11 mouse cellular contexts compared by ENCODE assay signal in the genomic region with DNA sequence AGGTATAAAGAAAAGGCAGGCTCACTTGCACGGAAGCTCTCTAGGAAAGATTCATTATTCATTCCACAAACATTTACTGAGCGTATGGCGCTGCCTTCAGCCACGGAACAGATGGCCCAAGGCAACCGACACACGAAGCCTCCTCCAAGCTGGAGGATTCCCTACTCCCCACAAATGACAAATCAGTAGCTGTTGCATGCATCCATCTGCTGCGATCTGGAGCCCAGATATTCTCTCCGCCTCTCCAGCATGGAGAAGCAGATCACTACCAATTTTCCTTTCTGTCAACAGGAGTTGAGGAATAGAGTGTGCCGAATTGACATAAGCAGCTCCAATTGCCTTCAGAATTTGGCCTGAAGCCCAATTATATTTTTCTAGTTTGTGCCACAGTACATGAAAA.
DNase-seq lines count a peak whose midpoint lies in the region; ATAC-seq and TF ChIP-seq lines count a peak whose summit lies in the region.
"Had no signal": no experiment of that assay in that cellular context is flagged by ENCODE, and none has a peak within 500 bp of the region (broad histone marks: within the 10 kb centered on the region; RNA-seq: fewer than 3 reads in every experiment).

No protein-coding gene starts in this region.

- no peak for TF ChIP-seq CTCF in stomach, postnatal 0 days (IDR thresholded peaks at IDR 0.05; ENCODE audit: low read depth)
- no peak for TF ChIP-seq CTCF in kidney, adult 2 months (conservative IDR thresholded peaks at IDR 0.05; ENCODE audit: insufficient read depth, insufficient read length, low read depth, low read length)

- H3K9me3 ChIP-seq in hindbrain, embryonic 10.5 days: no peaks in the 10 kb centered on the region
- H3K9me3 ChIP-seq in hindbrain, embryonic 11.5 days (ENCODE audit: control insufficient read depth, low read length): no peaks in the 10 kb centered on the region
- H3K9me3 ChIP-seq in stomach, postnatal 0 days (ENCODE audit: control insufficient read depth, low read length): no peaks in the 10 kb centered on the region
- H3K9me3 ChIP-seq: liver, embryonic 15.5 days; neural tube, embryonic 12.5 days had no signal

- TF ChIP-seq EP300 in stomach, postnatal 0 days (optimal IDR thresholded peaks at IDR 0.05): no peak

- H3K4me1 ChIP-seq in hindbrain, embryonic 10.5 days (replicated peaks): no peaks in the 10 kb centered on the region
- no peaks in the 10 kb centered on the region for H3K4me1 ChIP-seq in hindbrain, embryonic 11.5 days (replicated peaks; ENCODE audit: control insufficient read depth, insufficient read depth, low read length)
- H3K4me1 ChIP-seq in stomach, postnatal 0 days (replicated peaks; ENCODE audit: control insufficient read depth, insufficient read depth): no peaks in the 10 kb centered on the region
- no peaks in the 10 kb centered on the region for H3K4me1 ChIP-seq in kidney, adult 2 months (ENCODE audit: control insufficient read depth, insufficient read depth, low read length)
- H3K4me1 ChIP-seq: liver, embryonic 15.5 days; neural tube, embryonic 12.5 days had no signal

- no peaks in the 10 kb centered on the region for H3K27me3 ChIP-seq in hindbrain, embryonic 10.5 days (ENCODE audit: insufficient read depth, poor library complexity, severe bottlenecking)
- H3K27me3 ChIP-seq in hindbrain, embryonic 11.5 days (ENCODE audit: control insufficient read depth, insufficient read depth, low read length): no peaks in the 10 kb centered on the region
- no peaks in the 10 kb centered on the region for H3K27me3 ChIP-seq in stomach, postnatal 0 days (ENCODE audit: control insufficient read depth, insufficient read depth, low read length)
- H3K27me3 ChIP-seq in kidney, adult 2 months (replicated peaks; ENCODE audit: control insufficient read depth, insufficient read depth, low read length): no peaks in the 10 kb centered on the region
- H3K27me3 ChIP-seq: liver, embryonic 15.5 days; neural tube, embryonic 12.5 days had no signal

- no peak for TF ChIP-seq POLR2A in kidney, adult 2 months (IDR thresholded peaks at IDR 0.05; ENCODE audit: low read depth, low read length)

- H3K4me2 ChIP-seq in hindbrain, embryonic 11.5 days (replicated peaks; ENCODE audit: low read depth, low read length): no peak overlapping the region
- H3K4me2 ChIP-seq in stomach, postnatal 0 days (replicated peaks; ENCODE audit: low read depth): no peak overlapping the region
- H3K4me2 ChIP-seq: liver, embryonic 15.5 days; neural tube, embryonic 12.5 days had no signal

- H3K9ac ChIP-seq in hindbrain, embryonic 11.5 days (ENCODE audit: low read depth, low read length): no peak overlapping the region
- H3K9ac ChIP-seq in stomach, postnatal 0 days (ENCODE audit: low read length): no peak overlapping the region
- H3K9ac ChIP-seq: liver, embryonic 15.5 days; neural tube, embryonic 12.5 days had no signal

- H3K36me3 ChIP-seq in hindbrain, embryonic 10.5 days: no peaks in the 10 kb centered on the region
- no peaks in the 10 kb centered on the region for H3K36me3 ChIP-seq in hindbrain, embryonic 11.5 days (ENCODE audit: control insufficient read depth, insufficient read depth, low read length)
- H3K36me3 ChIP-seq in stomach, postnatal 0 days (ENCODE audit: control insufficient read depth, insufficient read depth, low read length): no peaks in the 10 kb centered on the region
- no peaks in the 10 kb centered on the region for H3K36me3 ChIP-seq in kidney, adult 2 months (ENCODE audit: control insufficient read depth, insufficient read depth, low read length)
- H3K36me3 ChIP-seq: liver, embryonic 15.5 days; neural tube, embryonic 12.5 days had no signal

- 91% methylated on average over 9 of the region's 9 CpGs for WGBS in hindbrain, embryonic 10.5 days
- WGBS in hindbrain, embryonic 11.5 days: 74% methylated on average over 9 of the region's 9 CpGs
- 56% methylated on average over 9 of the region's 9 CpGs for WGBS in stomach, postnatal 0 days
- WGBS in kidney, adult 2 months: 90% methylated on average over 9 of the region's 9 CpGs

- H3K4me3 ChIP-seq in hindbrain, embryonic 10.5 days: no peak overlapping the region
- H3K4me3 ChIP-seq in hindbrain, embryonic 11.5 days (ENCODE audit: low read depth, low read length): no peak overlapping the region
- H3K4me3 ChIP-seq in stomach, postnatal 0 days (ENCODE audit: low read depth, low read length): no peak overlapping the region
- H3K4me3 ChIP-seq in kidney, adult 2 months (ENCODE audit: insufficient read depth, low read depth, low read length): no peak overlapping the region
- H3K4me3 ChIP-seq: liver, embryonic 15.5 days; neural tube, embryonic 12.5 days had no signal

- no peak overlapping the region for H3K27ac ChIP-seq in hindbrain, embryonic 10.5 days
- no peak overlapping the region for H3K27ac ChIP-seq in hindbrain, embryonic 11.5 days (ENCODE audit: low read depth, low read length)
- H3K27ac ChIP-seq in stomach, postnatal 0 days (replicated peaks): no peak overlapping the region
- H3K27ac ChIP-seq in kidney, adult 2 months (ENCODE audit: insufficient read depth, low read depth, low read length): no peak overlapping the region
- H3K27ac ChIP-seq: liver, embryonic 15.5 days; neural tube, embryonic 12.5 days had no signal

- DNase-seq in hindbrain, embryonic 10.5 days (ENCODE audit: low spot score): peak; percentile 5
- no peak for DNase-seq in hindbrain, embryonic 11.5 days (ENCODE audit: low spot score)
- peak; percentile 73 to 79 for DNase-seq in cerebellum, postnatal 25 days
- peak; percentile 90 for DNase-seq in layer of hippocampus, adult 8-10 months (ENCODE audit: low spot score in 2 of 2)
- DNase-seq in right cerebral cortex, adult 2 months (ENCODE audit: low spot score in 2 of 2): peak; percentile 84 to 86
- no peak for DNase-seq in stomach, postnatal 0 days (ENCODE audit: low spot score)
- no peak for DNase-seq in kidney, adult 2 months
- DNase-seq in adrenal gland, postnatal 25 days: no peak

- no peak for ATAC-seq in hindbrain, embryonic 11.5 days (ENCODE audit: low FRiP score)
- no peak for ATAC-seq in stomach, postnatal 0 days (ENCODE audit: low FRiP score, low TSS enrichment)
- ATAC-seq: inflammation-experienced regulatory T-cells, adult 6 months had no signal

Comparison
In these comparisons a context has a peak if more than half of its experiments do, and no peak if none do; other contexts are left out.
1. DNase-seq: peak in hindbrain, embryonic 10.5 days (single experiment), cerebellum, postnatal 25 days (2 of 2), layer of hippocampus, adult 8-10 months (2 of 2) and right cerebral cortex, adult 2 months (2 of 2); none in hindbrain, embryonic 11.5 days (single experiment), stomach, postnatal 0 days (single experiment), kidney, adult 2 months (single experiment) and adrenal gland, postnatal 25 days (single experiment).